Mouse (Mus musculus): Measurements from ENCODE around the gene Ddx55.

Ddx55 gene

DNA sequence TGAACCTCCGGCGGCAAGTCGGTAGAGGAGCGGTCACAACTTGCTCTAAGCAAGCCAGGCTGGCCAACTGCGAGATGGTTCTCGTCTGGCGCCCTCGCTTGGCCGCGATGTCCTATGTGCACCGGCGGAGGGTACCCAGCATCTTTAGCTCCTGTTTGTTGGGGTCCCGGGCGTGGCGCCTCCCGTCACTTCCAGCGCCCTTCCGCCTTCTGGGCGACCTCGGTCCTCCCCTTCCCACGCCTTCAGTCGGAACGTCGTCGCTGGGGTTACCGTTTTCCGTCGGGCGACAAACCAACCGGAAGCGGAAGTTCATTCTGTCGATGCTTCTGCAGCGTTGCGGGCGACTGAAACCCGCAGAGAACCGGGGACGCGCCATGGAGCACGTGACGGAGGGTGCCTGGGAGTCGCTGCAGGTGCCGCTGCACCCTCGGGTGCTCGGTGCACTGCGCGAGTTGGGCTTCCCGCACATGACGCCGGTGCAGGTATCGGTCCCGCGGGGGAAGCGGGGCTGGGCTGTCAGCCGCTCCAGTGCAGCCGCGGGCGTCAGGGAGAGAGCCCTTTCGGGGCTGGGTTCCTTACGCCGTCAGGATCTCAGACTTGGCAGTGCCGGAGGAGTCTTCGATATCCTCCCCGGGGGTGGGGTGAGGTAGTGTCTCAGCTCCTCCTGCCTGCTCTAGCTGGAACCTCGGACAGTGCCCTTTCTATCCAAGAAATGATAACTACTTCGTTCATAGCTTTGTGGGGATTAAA, at the start of gene Ddx55:
TSS of gene Ddx55 (plus strand) at position 307 of the 750 bp plus-strand sequence.
- no peak for TF ChIP-seq GATA4 (IDR thresholded peaks at IDR 0.05; ENCODE audit: insufficient replicate concordance, low read length)

DNA sequence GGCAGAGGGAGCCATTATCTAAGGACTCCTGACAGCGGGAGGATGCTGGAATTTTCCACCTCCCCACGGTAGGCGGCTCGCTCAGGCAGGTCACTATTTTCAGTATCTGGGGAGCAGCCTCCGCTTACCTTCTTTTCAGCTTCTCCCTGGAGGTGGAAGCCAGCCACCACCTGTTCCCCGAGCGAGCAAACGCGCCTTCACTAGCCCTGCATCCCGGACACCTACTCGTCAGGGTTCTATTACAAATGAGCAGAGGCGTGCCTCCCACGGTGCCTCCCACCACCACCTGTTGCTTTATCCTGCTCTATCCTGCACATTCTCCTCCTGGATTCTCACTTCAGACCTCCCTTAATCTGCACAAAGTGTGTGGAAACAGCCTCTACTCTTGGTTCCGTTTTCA, 48.9 kb upstream of the Ddx55 start:
- no peak for TF ChIP-seq GATA4 (IDR thresholded peaks at IDR 0.05; ENCODE audit: insufficient replicate concordance, low read length)

DNA sequence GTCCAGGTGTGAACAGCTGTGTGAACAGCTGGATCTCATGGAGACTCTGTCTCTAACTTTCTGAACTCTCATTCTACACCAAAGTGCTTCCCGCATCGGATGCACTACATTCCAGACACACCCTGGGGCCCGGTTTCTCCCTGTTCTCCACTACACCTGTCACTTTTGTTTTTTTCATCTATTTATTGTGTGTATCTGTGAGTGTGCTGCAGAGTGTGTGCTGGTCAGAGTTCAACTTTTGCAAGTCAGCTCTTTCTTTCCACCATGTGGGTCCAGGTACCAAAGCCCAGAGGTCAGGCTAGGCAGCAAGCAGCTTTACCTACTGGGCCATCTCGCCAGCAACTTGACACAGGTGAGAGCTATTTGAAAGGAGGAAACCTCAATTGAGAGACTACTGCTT, 47.4 kb upstream of the Ddx55 start:
- TF ChIP-seq GATA4 (IDR thresholded peaks at IDR 0.05; ENCODE audit: insufficient replicate concordance, low read length), result no peak

DNA sequence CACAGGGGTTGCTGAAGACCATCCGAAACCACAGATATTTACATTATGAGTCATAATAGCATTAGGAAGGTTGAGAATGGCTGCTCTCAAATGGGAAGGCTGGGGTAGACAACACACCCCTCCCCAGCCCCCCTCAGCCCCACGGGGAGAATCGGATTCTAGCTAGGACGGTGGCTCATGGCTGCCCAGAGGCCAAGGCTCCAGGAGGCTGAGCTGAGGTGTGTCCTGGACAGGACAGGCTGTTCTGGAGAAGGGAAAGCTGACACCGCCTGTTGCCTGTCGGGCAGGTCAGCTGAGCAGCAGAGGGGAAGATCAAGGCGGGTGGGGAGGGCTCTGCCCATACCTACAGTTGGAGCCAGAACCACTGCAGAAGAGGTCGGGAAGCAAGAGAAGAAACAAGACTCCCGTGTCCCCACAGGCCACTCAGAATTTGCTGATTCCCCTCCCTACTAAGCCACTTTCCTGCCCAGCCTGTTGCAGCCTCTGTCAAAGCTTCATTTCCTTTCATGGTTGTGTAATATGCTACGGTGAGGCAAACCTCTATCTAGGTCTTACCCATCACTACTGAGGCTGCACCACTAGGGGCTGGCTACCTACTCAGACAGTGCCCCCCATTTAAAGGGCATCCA, 45.8 kb upstream of the Ddx55 start:
- TF ChIP-seq GATA4 (IDR thresholded peaks at IDR 0.05; ENCODE audit: insufficient replicate concordance, low read length), result no peak

DNA sequence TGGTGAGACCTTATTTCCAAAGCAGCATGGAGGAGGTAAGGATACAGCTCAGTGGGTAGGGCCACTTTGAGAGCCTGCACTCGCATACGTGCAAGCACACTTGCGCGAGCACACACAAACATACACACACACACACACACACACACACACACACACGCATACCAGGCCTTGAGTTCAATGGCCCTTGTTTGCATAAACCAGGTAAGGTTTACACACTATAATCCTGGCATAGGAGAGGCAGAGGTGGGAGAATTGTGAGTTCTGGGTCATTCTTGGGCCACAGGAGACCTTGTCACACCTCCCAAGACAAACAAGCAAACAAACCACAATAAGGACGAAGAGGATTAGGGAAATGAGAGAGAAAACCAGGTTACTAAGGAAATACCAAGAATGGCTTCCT, 43.5 kb upstream of the Ddx55 start:
- no peak for TF ChIP-seq GATA4 (IDR thresholded peaks at IDR 0.05; ENCODE audit: insufficient replicate concordance, low read length)

DNA sequence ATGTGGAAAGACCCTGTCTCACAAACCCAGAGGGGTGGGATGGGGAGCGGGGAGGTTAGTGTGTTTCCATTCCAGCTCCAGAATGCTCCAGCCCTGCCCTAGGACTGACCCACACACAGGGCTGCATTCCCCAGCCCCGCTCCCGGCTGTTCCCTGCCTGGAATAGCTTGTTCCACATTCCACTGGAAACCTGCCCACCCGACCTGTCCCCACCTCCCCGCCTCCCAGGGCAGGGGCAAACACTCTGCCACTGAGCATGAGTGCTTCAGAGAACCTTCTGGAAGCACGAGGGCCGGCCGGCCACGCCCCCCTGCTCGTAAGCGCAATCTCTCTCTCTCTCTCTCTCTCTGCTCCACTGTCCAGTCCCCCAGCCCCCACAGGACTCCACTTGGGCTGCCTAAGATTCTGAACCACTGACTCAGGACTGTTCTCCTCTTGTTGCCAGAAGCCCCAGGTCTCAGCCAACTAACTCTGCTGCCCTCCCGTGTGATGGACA, 42.9 kb upstream of the Ddx55 start:
- no peak for TF ChIP-seq GATA4 (IDR thresholded peaks at IDR 0.05; ENCODE audit: insufficient replicate concordance, low read length)

DNA sequence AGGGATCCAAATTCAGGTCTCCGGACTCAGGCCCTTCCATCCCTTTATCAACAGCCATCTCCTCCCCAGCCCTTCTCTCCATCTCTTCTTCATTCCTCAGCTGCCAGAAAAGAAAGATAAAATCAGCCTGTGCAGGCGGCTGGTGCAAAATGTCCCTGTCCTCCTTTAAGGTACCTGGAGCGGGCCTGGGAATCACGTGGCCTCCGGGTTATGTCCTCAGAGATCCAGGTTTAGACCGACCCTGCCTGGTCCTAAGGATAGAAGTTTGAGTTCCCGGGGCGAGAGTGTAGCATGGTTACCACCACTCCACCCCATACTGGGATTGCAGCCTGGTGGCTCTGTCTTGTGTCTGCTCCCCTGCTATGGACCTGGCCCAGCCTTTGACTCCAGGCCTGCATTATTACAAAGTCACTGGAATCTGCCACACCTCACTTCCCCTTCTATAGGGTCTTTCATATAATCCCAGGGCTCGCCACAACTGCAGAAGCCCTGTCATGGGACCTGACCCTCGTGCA, 42.1 kb upstream of the Ddx55 start:
- no peak for TF ChIP-seq GATA4 (IDR thresholded peaks at IDR 0.05; ENCODE audit: insufficient replicate concordance, low read length)

DNA sequence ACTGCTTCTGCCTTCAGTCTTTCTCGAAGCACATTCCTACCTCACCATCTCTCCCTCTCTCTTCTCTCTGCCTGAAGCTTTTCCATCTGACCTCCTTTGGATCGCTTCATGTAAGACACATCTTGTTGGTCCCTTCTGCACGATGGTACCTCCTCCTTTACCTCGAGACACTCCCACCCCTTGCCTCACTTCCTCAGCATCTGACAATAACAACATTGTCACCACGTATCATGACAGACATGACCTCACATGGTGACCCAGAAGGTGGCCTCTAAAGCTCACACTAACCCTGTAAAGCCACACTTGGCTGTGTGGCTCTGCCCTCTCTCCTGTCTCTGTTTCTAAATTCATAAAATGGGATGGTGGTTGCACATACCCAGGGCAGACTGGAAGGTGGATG, 36.9 kb upstream of the Ddx55 start:
- TF ChIP-seq GATA4 (IDR thresholded peaks at IDR 0.05; ENCODE audit: insufficient replicate concordance, low read length), result no peak

DNA sequence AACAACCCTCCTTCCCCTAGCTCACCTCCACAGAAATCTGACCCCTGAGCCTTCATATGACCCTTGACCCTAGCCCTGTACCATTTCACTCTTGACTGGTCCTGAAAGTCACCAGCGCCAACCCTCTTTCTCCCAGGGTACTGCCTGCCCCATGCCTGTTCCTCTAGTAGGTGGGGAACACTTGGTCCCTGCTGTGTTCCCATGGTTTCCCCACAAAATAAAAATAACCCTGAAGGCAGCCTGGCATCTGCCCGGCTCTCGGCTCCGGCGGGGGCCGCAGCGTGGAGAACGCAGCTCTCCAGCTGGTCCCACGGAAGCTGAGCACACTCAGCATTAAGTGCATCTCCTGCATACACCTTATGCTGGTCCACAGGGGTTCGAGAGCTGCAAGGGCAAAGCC, 34.0 kb upstream of the Ddx55 start:
- TF ChIP-seq GATA4 (IDR thresholded peaks at IDR 0.05; ENCODE audit: insufficient replicate concordance, low read length), result no peak

DNA sequence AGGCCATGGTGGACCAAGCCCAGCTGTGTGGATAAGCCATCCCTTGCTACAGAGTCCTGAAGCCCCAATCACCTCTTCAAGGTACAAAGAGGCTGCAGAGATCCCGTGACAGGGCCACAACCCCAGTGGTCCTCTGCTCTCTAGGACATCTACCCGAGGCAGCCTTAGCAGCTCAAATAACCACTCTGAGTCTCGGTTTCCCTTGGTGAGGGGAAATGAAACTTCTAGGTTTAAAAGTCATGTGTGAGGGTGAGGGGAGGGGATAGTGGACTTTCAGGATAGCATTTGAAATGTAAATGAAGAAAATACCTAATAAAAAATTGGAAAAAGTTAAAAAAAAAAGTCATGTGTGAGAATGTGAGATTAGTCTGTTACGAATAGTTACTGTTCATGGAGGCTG, 31.1 kb upstream of the Ddx55 start:
- TF ChIP-seq GATA4 (IDR thresholded peaks at IDR 0.05; ENCODE audit: insufficient replicate concordance, low read length), result no peak

DNA sequence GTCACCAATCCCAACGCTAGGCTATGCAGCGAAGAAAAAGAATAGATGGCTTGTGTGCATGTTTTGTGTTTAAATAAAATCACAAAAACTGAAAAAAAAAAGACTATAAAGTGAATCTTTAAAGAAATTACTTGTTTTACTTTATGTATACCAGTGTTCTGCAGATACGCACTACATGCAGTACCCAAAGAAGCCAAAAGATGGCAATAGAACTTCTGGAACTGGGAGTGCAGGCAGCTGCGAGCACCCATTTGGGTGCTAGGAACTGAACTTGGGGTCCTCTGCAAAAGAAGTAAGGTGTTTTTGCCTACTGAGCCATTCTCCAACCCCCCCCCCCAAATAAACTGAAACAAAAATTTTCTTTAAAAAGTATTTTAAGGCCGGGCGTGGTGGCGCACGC, 29.6 kb upstream of the Ddx55 start:
- TF ChIP-seq GATA4 (IDR thresholded peaks at IDR 0.05; ENCODE audit: insufficient replicate concordance, low read length), result no peak

DNA sequence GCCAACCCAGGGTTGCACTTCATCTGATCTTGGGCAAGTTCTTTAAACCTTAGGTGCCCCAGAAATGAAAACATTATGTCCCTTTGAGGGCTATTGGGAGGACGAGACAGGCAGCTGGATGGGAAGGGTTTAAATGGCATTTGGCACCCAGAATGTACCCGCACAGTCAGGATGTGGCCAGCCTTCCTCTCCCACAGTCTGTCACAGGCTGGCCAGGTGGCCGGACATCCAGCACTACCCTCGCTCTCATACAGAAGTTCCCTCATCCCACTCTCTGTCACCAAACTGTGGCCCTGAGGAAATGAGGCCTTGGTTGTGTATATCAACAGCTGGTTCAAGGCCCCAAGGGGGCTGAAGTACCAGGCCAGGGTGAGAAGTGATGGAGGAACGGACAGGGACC, 27.7 kb upstream of the Ddx55 start:
- no peak for TF ChIP-seq GATA4 (IDR thresholded peaks at IDR 0.05; ENCODE audit: insufficient replicate concordance, low read length)

DNA sequence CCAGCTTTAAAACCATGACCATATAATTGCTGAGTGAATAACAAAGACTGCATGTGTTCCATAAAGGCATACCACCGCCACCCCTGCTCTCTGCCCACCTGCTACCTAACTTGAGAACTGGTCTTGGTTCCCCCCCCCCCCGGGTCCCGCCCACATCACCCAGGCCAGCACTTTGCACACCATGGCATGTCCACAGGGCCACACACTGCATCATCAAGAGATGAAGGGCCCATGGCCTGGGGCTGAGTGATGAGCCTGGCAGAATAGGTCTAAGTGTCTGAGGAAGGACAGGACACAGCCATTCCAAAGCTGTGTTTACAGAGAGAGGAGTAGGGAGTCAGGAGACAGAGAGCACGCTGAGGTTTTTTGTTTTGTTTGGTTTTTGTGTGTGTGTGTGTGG, 24.3 kb upstream of the Ddx55 start:
- no peak for TF ChIP-seq GATA4 (IDR thresholded peaks at IDR 0.05; ENCODE audit: insufficient replicate concordance, low read length)

DNA sequence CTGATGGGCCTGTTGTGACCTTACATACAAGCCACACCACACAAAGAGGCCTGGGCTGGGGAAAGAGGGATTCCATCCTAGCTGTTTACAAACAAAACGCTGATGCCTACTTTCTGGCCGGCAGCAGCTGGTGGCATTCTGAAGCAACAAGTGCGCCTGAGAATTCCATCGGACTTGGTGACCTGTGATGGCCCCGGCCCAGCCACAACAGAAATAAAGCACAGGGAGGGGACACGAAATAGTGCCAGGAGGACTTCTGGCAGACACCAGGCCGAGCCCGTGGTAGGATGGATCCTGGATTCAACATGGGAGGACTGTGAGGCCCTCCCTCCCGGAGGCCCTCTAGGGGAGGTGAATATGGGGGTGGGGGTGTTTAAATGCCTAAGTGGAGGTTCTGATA, 23.9 kb upstream of the Ddx55 start:
- TF ChIP-seq GATA4 (IDR thresholded peaks at IDR 0.05; ENCODE audit: insufficient replicate concordance, low read length), result no peak

DNA sequence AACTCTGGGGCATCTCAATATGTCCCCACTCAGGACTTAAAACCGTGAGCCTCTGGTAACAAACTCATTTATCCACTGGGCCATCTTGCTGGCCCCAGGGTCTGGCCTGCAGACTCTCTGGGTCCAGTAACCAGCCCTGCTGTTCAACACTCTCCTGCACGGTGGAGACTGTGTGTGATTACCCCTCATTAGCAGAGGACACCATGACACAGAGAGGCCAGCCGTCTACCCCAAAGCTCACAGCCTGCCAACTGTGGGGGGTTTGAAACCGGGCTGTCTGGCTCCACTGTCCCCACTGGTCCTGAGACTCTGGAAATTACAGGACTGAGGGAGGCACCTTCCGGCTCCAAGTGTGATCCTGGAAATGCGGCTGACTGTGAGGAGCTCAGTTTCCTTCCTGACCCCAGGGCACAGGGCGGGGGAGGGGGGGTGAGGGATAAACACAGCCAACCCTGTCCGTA, 23.4 kb upstream of the Ddx55 start:
- no peak for TF ChIP-seq GATA4 (IDR thresholded peaks at IDR 0.05; ENCODE audit: insufficient replicate concordance, low read length)

DNA sequence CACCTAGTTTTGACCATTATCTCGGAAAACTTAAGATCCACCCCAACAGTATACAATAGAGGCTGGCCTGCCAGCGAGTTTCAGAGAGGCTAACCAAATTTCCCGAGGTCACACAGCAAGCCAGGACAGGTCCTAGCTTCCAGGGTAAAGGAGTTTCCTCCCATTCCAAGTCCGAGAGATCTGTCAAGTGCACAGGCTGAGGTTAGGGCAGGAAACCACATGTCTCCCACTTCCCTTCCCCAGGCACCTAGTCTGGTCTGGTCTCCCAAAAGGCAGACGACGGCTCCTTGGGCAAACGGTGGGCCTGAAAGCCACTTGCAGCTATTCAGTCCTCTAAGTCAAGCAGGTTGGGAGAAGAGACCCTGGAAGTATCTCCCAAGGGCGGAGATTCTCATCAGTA, 23.0 kb upstream of the Ddx55 start:
- no peak for TF ChIP-seq GATA4 (IDR thresholded peaks at IDR 0.05; ENCODE audit: insufficient replicate concordance, low read length)

Data from liver, adult (tissue).